Mouse (Mus musculus) forebrain, embryonic 16.5 days (tissue): ENCODE measurements around the gene Nnmt. TPM values are rescaled to one million over a fixed set of nuclear protein-coding genes. Genes with fewer than 3 reads are reported as not detected.

Experiments used
- ATAC-seq: fragments of 200-750 bp; cut with Nextera tagmentation; 2 replicates; pipeline ENCODE4 v1.8.0; 2017; ENCODE audit warnings: mild to moderate bottlenecking, moderate library complexity
- H3K27ac ChIP-seq: fragments of 300-500 bp; sonication (generic); 2 replicates; pipeline ENCODE4 v1.5.1; 2014; ENCODE audit warnings: low read length, control low read depth
- H3K27me3 ChIP-seq: fragments of 300-500 bp; sonication (generic); replicated peaks from 2 replicates; pipeline ENCODE4 v1.6.1; 2014; ENCODE audit warnings: low read length; ENCODE audit not compliant: control insufficient read depth, insufficient read depth
- H3K36me3 ChIP-seq: fragments of 300-500 bp; sonication (generic); 2 replicates; pipeline ENCODE4 v1.6.1; 2014; ENCODE audit not compliant: control insufficient read depth, insufficient read depth
- H3K4me1 ChIP-seq: fragments of 300-500 bp; sonication (generic); replicated peaks from 2 replicates; pipeline ENCODE4 v1.6.1; 2014; ENCODE audit warnings: low read length; ENCODE audit not compliant: control insufficient read depth, insufficient read depth
- H3K4me2 ChIP-seq: fragments of 300-500 bp; sonication (generic); 2 replicates; pipeline ENCODE4 v1.6.1; 2014; ENCODE audit warnings: mild to moderate bottlenecking, low read length, control low read depth
- H3K4me3 ChIP-seq: fragments of 300-500 bp; sonication (generic); replicated peaks from 2 replicates; pipeline ENCODE4 v1.5.1; 2014; ENCODE audit warnings: mild to moderate bottlenecking, low read length, control low read depth
- H3K9ac ChIP-seq: fragments of 300-500 bp; sonication (generic); replicated peaks from 2 replicates; pipeline ENCODE4 v1.6.1; 2014; ENCODE audit warnings: low read depth, low read length, control low read depth
- H3K9me3 ChIP-seq: fragments of 300-500 bp; sonication (generic); 2 replicates; pipeline ENCODE4 v1.6.1; 2016; ENCODE audit warnings: low read length; ENCODE audit not compliant: control insufficient read depth
- WGBS: fragments of 180-500 bp; shearing (Covaris S2); extraction: QIAGEN DNeasy Blood & Tissue Kit; methylation state at CpG from one replicate; pipeline ENCODE4 v1.1.7; 2014; 5-methylcytosine and 5-hydroxymethylcytosine counted together
- polyA plus RNA-seq: library from polyadenylated mRNA; unstranded; fragments of >200 nt; fragmentation: Nextera tagmentation; extraction: Ambion mirVana; gene quantifications from 2 replicates; pipeline ENCODE4 v1.2.1, GENCODE M21; 2015

Nnmt gene
- polyA plus RNA-seq, 1 experiment from 2014 or later = 1.4 TPM

DNA sequence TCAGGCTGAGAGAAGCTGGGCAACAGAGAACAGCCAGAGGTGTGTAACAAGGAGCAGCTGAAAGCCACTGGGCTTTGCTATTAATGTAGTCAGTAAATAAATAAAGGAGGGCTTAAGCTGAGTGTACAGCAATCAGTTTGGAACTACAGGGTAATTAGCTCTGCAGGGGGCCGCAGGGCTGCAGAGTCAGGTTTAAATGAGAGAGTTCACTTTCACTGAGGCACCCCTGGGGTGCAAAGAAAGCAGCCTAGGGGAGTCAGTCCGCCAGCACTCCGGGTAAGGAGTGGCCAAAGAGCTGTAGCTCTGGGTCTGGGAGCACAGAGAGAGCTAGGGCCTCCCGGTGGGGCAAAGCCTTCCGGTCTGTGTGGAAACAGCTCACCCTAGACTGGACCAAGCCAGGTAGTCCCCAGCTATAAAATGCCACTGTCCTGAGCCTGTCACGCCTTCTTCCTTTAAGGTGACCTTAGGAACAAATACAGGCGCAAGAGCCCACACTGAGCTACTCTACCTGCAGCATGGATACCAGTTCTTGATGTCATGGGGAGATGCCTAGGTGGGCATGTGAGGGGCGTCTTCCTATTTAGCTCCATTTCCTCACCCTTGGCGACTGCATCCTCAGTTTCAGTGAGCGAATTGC, 42.8 kb upstream of the Nnmt start:
- Histone ChIP-seq H3K9me3 (peaks cover 7% of the 10 kb centered on the region), H3K27me3 (peaks cover 10% of the 10 kb centered on the region), H3K36me3 (no peaks in the 10 kb centered on the region), H3K4me3 (no peak overlapping the region), H3K4me2 (no peak overlapping the region), H3K27ac (no peak overlapping the region), H3K4me1 (peaks cover 27% of the 10 kb centered on the region), H3K9ac (no peak overlapping the region)
- no peak for ATAC-seq
- 18% methylated on average over 10 of the region's 10 CpGs for WGBS

DNA sequence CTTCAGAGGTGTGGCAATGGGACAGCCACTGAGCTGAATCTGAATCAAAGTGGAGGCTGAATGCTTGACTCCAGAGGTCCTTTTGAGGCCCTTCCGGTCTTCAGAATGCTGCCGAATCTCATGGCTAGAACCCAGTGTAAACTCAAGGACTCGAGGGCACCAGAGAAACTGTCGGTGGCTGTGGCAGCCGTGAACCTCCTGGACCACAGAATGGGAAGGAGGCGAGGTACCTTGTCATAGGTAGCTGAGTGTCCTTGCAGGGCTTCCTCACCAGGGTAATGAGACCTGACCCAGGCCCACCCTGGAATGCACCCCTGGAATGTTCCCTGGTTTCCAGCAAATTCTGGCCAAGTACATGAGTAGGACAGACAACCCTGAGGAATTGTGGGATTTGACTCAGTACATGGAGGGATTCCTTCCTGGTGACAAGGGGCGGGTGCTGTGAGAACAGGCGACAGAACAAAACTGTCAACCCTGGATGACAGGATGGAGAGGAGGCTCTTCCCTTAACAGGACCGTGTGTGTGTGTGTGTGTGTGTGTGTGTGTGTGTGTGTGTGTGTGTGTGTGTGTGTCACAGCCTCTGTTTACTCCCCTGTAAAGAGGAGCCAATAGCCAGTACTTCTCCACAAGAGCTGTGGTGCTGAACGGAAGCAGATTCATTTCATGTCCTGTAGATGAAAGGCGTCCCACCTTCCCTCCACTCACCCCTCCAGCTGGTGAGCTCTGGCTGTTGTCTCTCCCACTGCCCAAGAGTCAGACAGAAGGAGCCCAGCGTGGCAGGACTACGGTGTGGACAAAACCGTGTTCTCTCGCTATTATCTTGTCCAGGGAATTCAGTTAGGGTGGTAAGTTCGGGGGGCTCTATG, 42.1 kb upstream of the Nnmt start:
- H3K4me1 ChIP-seq = peaks cover 27% of the 10 kb centered on the region

DNA sequence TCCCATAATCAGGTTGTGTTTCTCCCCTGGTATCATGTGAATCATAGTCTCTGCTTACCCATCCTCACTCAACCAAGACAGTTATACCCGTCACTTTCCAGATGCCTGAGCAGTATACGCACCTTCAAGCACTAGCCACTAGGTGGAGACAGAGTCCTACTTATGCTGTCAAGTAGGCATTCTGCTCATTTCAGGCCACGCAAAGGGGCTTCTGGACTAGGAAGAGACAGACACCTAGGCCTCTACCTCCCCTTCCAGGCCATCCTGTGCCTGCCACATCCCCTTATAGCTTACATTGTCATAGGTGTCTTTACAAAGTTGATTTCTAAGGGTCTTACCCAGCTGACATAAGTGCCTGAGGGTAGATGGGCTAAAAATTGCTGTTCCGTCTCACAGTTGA, 41.3 kb upstream of the Nnmt start:
- peaks cover 17% of the 10 kb centered on the region for H3K27me3 ChIP-seq
- no peak overlapping the region for H3K27ac ChIP-seq
- peak; percentile 60 for ATAC-seq
- no peak overlapping the region for H3K4me3 ChIP-seq
- H3K9ac ChIP-seq = no peak overlapping the region
- peaks cover 7% of the 10 kb centered on the region for H3K9me3 ChIP-seq
- H3K4me2 ChIP-seq = no peak overlapping the region
- no peaks in the 10 kb centered on the region for H3K36me3 ChIP-seq
- peaks cover 27% of the 10 kb centered on the region for H3K4me1 ChIP-seq
- 23% methylated on average over 4 of the region's 4 CpGs for WGBS

More for the DNA sequence above, 42.1 kb upstream of the Nnmt start:
- Histone ChIP-seq H3K27ac (no peak overlapping the region), H3K36me3 (no peaks in the 10 kb centered on the region), H3K9me3 (peaks cover 7% of the 10 kb centered on the region), H3K4me3 (no peak overlapping the region), H3K4me2 (no peak overlapping the region), H3K27me3 (peaks cover 10% of the 10 kb centered on the region), H3K9ac (no peak overlapping the region)
- 42% methylated on average over 16 of the region's 16 CpGs for WGBS
- no peak for ATAC-seq

DNA sequence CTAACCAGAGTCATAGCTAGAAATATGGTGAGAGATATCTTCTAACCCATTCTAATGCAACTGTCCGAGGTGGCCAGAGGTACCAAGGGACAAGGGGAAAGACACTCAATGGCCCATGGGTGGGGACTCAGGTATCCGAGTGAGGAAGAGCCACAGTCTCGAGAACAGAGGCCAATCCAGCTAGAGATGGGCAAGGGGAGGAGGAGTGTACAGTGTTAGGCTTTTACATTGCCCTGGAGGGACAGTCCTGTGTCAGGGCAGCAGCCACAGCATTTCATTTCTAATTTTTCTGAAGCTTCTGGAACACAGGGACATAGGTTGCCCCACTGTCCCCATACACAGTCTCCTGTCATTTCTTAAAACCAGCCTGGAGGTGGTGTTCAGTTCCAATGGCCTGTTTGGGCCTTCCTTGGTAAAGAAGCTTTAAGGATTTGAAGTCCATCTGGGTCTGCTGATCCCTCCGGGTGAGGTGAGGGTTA, 40.7 kb upstream of the Nnmt start:
- ATAC-seq = no peak
- 58% methylated on average over 4 of the region's 4 CpGs for WGBS
- H3K4me2 ChIP-seq = no peak overlapping the region
- H3K4me3 ChIP-seq = no peak overlapping the region
- H3K4me1 ChIP-seq = peaks cover 27% of the 10 kb centered on the region
- no peak overlapping the region for H3K27ac ChIP-seq
- H3K36me3 ChIP-seq = no peaks in the 10 kb centered on the region
- peaks cover 16% of the 10 kb centered on the region for H3K27me3 ChIP-seq
- no peak overlapping the region for H3K9ac ChIP-seq
- H3K9me3 ChIP-seq = peaks cover 7% of the 10 kb centered on the region

DNA sequence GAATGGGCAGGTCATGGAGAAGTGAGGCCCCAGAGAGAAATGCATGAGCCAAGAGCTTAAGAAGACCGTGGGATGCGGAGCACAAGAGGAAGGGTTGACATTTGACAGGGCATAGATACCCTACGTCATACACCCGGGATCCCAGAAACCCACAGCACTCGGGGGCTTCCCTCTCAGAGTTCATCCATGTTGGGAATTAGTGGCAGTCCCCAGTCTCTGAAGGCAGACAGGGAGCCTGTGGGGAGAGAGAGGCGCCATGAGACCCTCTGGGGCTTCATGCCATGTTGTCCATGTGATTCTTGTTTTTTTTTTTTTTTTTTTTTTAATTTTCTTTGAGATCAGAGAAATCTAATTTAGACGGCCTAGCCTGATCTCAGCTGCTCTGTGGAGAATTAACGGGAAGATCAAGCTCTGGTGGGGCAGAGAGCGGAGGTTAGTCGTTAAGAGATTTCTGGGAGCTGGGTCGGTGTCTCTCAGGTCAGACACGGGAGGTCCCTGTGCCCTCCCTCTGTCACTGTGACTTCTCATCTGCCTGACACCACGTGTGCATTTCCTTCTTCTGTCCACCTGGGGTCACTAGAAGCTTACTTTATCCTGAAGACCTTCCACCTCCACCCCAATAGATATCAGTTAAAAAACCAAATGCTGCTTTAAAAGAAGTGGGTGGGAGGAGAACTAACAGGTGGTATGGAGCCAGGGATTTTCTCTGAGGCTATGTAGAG, 40.1 kb upstream of the Nnmt start:
- no peak overlapping the region for H3K9ac ChIP-seq
- H3K27ac ChIP-seq = no peak overlapping the region
- no peak overlapping the region for H3K4me3 ChIP-seq
- no peak overlapping the region for H3K4me2 ChIP-seq
- peaks cover 13% of the 10 kb centered on the region for H3K27me3 ChIP-seq
- H3K9me3 ChIP-seq = peaks cover 7% of the 10 kb centered on the region
- no peaks in the 10 kb centered on the region for H3K36me3 ChIP-seq
- peaks cover 27% of the 10 kb centered on the region for H3K4me1 ChIP-seq
- 56% methylated on average over 13 of the region's 13 CpGs for WGBS
- no peak for ATAC-seq

DNA sequence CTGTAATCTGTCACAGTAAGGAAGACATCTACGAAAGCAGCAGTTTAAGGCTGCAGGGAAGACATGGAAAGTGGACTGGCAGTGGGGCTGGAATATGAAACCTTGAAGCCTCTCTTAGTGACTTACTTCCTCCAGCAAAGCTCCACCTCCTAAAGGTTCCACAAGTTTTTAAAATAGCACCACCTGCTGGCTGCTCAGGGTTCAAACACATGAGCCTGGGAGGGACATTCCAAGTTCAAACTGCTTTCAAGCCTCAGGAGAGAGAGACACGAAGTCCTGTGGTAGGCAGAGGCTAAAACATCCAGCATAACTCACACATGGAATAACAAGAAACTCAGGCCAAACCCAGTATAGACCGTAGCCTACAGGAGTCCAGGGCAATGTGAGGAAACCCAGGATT, 39.4 kb upstream of the Nnmt start:
- H3K4me3 ChIP-seq = no peak overlapping the region
- WGBS = 82% methylated on average over 3 of the region's 3 CpGs
- H3K27ac ChIP-seq = no peak overlapping the region
- no peak overlapping the region for H3K4me2 ChIP-seq
- no peak overlapping the region for H3K9ac ChIP-seq
- H3K4me1 ChIP-seq = peaks cover 23% of the 10 kb centered on the region
- H3K9me3 ChIP-seq = peaks cover 7% of the 10 kb centered on the region
- no peaks in the 10 kb centered on the region for H3K36me3 ChIP-seq
- peaks cover 15% of the 10 kb centered on the region for H3K27me3 ChIP-seq
- no peak for ATAC-seq

DNA sequence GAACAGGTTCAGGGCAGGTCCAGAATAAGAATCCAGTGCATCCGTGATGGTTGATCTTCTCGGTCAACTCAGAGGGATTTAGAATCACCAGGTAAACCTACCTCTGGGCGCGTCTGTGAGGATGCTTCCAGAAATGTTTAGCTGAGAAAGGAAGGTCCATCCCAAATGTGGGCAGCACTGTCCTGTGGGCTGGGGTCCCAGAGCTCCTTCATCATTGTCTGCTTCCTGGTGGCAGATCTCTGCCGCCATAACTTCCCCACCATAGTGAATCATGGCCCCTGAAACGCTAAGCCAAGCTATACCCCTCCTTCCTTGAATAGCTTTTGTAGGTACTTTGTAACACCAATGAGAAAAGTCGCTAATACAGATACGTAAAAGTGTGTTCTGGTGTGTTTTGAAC, 36.7 kb upstream of the Nnmt start:
- no peak for ATAC-seq
- peaks cover 7% of the 10 kb centered on the region for H3K9me3 ChIP-seq
- no peak overlapping the region for H3K9ac ChIP-seq
- no peak overlapping the region for H3K4me2 ChIP-seq
- H3K36me3 ChIP-seq = no peaks in the 10 kb centered on the region
- H3K4me3 ChIP-seq = no peak overlapping the region
- peaks cover 10% of the 10 kb centered on the region for H3K4me1 ChIP-seq
- H3K27ac ChIP-seq = no peak overlapping the region
- 93% methylated on average over 8 of the region's 8 CpGs for WGBS
- peaks cover 13% of the 10 kb centered on the region for H3K27me3 ChIP-seq

DNA sequence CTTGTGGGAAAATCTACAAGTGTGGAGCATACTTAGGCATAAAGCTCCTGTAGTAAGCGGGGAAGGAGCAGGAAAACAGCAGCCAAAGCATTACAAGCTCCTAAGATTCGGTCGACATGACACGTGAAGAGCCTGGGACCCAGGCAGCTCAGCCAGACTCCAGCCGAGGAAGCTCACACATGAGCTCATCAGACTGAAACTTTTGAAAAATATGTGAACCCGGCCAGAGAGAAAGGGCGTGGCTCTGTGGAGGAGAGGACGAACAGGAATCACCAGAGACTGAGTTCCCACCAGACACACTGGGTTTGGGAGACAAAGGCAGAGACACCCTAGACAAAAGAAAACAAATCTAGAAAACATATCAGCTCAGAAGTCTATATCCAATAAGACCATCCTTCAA, 35.9 kb upstream of the Nnmt start:
- 85% methylated on average over 8 of the region's 8 CpGs for WGBS
- Histone ChIP-seq H3K9ac (no peak overlapping the region), H3K36me3 (no peaks in the 10 kb centered on the region), H3K9me3 (peaks cover 7% of the 10 kb centered on the region), H3K4me1 (peaks cover 8% of the 10 kb centered on the region), H3K27me3 (peaks cover 13% of the 10 kb centered on the region), H3K4me2 (no peak overlapping the region), H3K27ac (no peak overlapping the region), H3K4me3 (no peak overlapping the region)
- ATAC-seq = no peak

DNA sequence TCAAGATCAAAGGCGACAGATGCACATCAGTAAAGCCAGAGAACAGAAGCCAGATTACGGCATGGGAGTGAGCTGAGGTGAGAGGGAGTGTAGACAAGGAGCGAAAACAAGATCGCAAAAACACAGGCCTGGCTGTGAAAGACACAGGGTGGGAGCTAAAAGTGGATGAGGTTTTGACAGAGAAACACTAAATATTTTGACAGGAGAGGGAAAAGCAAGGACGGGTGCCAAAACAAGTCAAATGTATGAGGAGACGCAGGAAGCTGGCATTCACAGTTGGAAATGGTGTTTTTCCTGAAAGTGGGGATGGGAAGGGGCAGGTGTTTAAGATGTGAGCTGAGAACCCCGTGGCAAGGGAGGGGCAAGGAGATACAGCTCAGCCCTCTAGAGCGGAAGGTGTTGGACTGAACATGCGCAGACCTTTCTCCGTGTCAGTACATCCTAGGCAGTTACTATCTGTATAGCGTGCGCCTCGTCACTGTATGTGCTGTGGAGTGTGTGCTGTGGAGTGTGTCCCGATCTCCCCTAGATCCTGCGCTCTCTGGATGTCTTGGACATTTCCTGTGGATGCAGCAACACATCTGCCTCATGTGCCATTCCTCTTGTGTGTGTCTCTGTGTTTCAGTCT, 33.3 kb upstream of the Nnmt start:
- H3K27me3 ChIP-seq = peaks cover 19% of the 10 kb centered on the region
- no peak overlapping the region for H3K27ac ChIP-seq
- H3K36me3 ChIP-seq = no peaks in the 10 kb centered on the region
- no peak overlapping the region for H3K9ac ChIP-seq
- H3K4me1 ChIP-seq = peaks cover 7% of the 10 kb centered on the region; the same call in 1 of the 2 replicates
- ATAC-seq = peak; percentile 86
- no peak overlapping the region for H3K4me2 ChIP-seq
- 46% methylated on average over 15 of the region's 15 CpGs for WGBS
- H3K9me3 ChIP-seq = no peaks in the 10 kb centered on the region
- no peak overlapping the region for H3K4me3 ChIP-seq
